Mouse (Mus musculus) midbrain, postnatal 0 days (tissue): ENCODE measurements at regions not wholly inside any gene's neighbourhood (a gene's known extent, or its start where the extent isn't known, plus 50 kb on each side); places are given as distances from the start of the nearest gene placed in this dataset.

Experiments
- ATAC-seq: fragments of 200-750 bp; cut with Nextera tagmentation; 2 replicates; pipeline ENCODE4 v1.8.0; 2017; ENCODE audit warnings: moderate number of reproducible peaks, mild to moderate bottlenecking, moderate TSS enrichment, moderate library complexity; ENCODE audit not compliant: low FRiP score
- DNase-seq: peaks from one replicate; pipeline ENCODE4 v3.0.0-alpha.2; 2015; ENCODE audit warnings: low spot score
- H3K27ac ChIP-seq: fragments of 300-500 bp; sonication (generic); 2 replicates; pipeline ENCODE4 v1.5.1; 2014; ENCODE audit warnings: low read depth, mild to moderate bottlenecking, low read length, mixed read lengths
- H3K27me3 ChIP-seq: fragments of 300-500 bp; sonication (generic); 2 replicates; pipeline ENCODE4 v1.6.1; 2014; ENCODE audit warnings: low read length, control low read depth, mixed read lengths; ENCODE audit not compliant: insufficient read depth
- H3K36me3 ChIP-seq: fragments of 300-500 bp; sonication (generic); 2 replicates; pipeline ENCODE4 v1.6.1; 2014; ENCODE audit warnings: low read length, control low read depth, mixed read lengths; ENCODE audit not compliant: insufficient read depth
- H3K4me1 ChIP-seq: fragments of 300-500 bp; sonication (generic); 2 replicates; pipeline ENCODE4 v1.6.1; 2014; ENCODE audit warnings: mild to moderate bottlenecking, control low read depth, antibody characterized with exemption, low read length, mixed read lengths; ENCODE audit not compliant: insufficient read depth
- H3K4me2 ChIP-seq: fragments of 300-500 bp; sonication (generic); 2 replicates; pipeline ENCODE4 v1.6.1; 2014; ENCODE audit warnings: low read depth, mild to moderate bottlenecking, low read length, mixed read lengths; ENCODE audit not compliant: poor library complexity, severe bottlenecking
- H3K4me3 ChIP-seq: fragments of 300-500 bp; sonication (generic); 2 replicates; pipeline ENCODE4 v1.5.1; 2014; ENCODE audit warnings: low read depth, mild to moderate bottlenecking, low read length, moderate library complexity
- H3K9ac ChIP-seq: fragments of 300-500 bp; sonication (generic); replicated peaks from 2 replicates; pipeline ENCODE4 v1.6.1; 2014; ENCODE audit warnings: mild to moderate bottlenecking, low read length, moderate library complexity, mixed read lengths; ENCODE audit not compliant: poor library complexity, severe bottlenecking
- H3K9me3 ChIP-seq: fragments of 300-500 bp; sonication (generic); 2 replicates; pipeline ENCODE4 v1.6.1; 2016; ENCODE audit warnings: low read length, control low read depth
- CTCF ChIP-seq: IDR thresholded peaks from 2 replicates; pipeline ENCODE4 v1.5.1; 2016; ENCODE audit warnings: antibody characterized with exemption, mild to moderate bottlenecking
- WGBS: fragments of 180-500 bp; shearing (Covaris S2); extraction: QIAGEN DNeasy Blood & Tissue Kit; methylation state at CpG from one replicate; pipeline ENCODE4 v1.1.7; 2014; 5-methylcytosine and 5-hydroxymethylcytosine counted together

GRCm38 (mm10) chr9:113458741-113459154 is 249.3 kb downstream of the Pdcd6ip start:
- no peaks in the 10 kb centered on the region for H3K9me3 ChIP-seq
- no peak overlapping the region for H3K9ac ChIP-seq
- no peak for ATAC-seq
- no peak overlapping the region for H3K4me2 ChIP-seq
- H3K27me3 ChIP-seq = no peaks in the 10 kb centered on the region
- no peak for DNase-seq
- no peak overlapping the region for H3K4me3 ChIP-seq
- no peak for TF ChIP-seq CTCF
- 34% methylated on average over 5 of the region's 5 CpGs for WGBS
- H3K4me1 ChIP-seq = no peaks in the 10 kb centered on the region
- no peaks in the 10 kb centered on the region for H3K36me3 ChIP-seq
- no peak overlapping the region for H3K27ac ChIP-seq

GRCm38 (mm10) chr9:113457169-113457850 is 250.7 kb downstream of the Pdcd6ip start:
- 90% methylated on average over 13 of the region's 13 CpGs for WGBS

GRCm38 (mm10) chr9:113455577-113455976 is 252.5 kb downstream of the Pdcd6ip start:
- WGBS = 91% methylated on average over 5 of the region's 5 CpGs
- H3K4me3 ChIP-seq = no peak overlapping the region
- H3K4me2 ChIP-seq = no peak overlapping the region
- H3K4me1 ChIP-seq = no peaks in the 10 kb centered on the region
- H3K9ac ChIP-seq = no peak overlapping the region
- no peak overlapping the region for H3K27ac ChIP-seq
- ATAC-seq (no peak), DNase-seq (no peak)
- no peaks in the 10 kb centered on the region for H3K9me3 ChIP-seq
- H3K36me3 ChIP-seq = no peaks in the 10 kb centered on the region
- no peaks in the 10 kb centered on the region for H3K27me3 ChIP-seq
- TF ChIP-seq CTCF = no peak

More at GRCm38 (mm10) chr9:113457169-113457850, 250.7 kb downstream of the Pdcd6ip start:
- H3K4me2 ChIP-seq = no peak overlapping the region
- TF ChIP-seq CTCF = no peak
- no peak overlapping the region for H3K27ac ChIP-seq
- H3K36me3 ChIP-seq = no peaks in the 10 kb centered on the region
- no peaks in the 10 kb centered on the region for H3K9me3 ChIP-seq
- DNase-seq (no peak), ATAC-seq (no peak)
- no peak overlapping the region for H3K4me3 ChIP-seq
- no peaks in the 10 kb centered on the region for H3K27me3 ChIP-seq
- H3K4me1 ChIP-seq = no peaks in the 10 kb centered on the region
- no peak overlapping the region for H3K9ac ChIP-seq

- Histone ChIP-seq H3K9ac (no peak overlapping the region), H3K4me3 (no peak overlapping the region), H3K4me1 (no peaks in the 10 kb centered on the region), H3K36me3 (no peaks in the 10 kb centered on the region), H3K4me2 (no peak overlapping the region), H3K9me3 (no peaks in the 10 kb centered on the region), H3K27me3 (no peaks in the 10 kb centered on the region), H3K27ac (no peak overlapping the region)
- ATAC-seq (no peak), DNase-seq (peak; percentile 15)
- 53% methylated on average over 3 of the region's 3 CpGs for WGBS
- TF ChIP-seq CTCF = no peak
These were observed 254.8 kb downstream of the Pdcd6ip start for GRCm38 (mm10) chr9:113453231-113453630.

- DNase-seq (peak; percentile 91), ATAC-seq (no peak)
- Histone ChIP-seq H3K27ac (peak overlapping the region; percentile 9; the same call in 1 of the 2 replicates), H3K9ac (no peak overlapping the region), H3K36me3 (no peaks in the 10 kb centered on the region), H3K4me3 (peak overlapping the region; percentile 22; the same call in 1 of the 2 replicates), H3K9me3 (no peaks in the 10 kb centered on the region), H3K4me2 (peak overlapping the region; percentile 35; the same call in 1 of the 2 replicates), H3K4me1 (0 out of 2 replicates have a peak, but pooled peaks cover 4% of the 10 kb centered on the region), H3K27me3 (no peaks in the 10 kb centered on the region)
- 8% methylated on average over 21 of the region's 21 CpGs for WGBS
- peak; percentile 95 for TF ChIP-seq CTCF
These were observed 266.2 kb downstream of the Pdcd6ip start for GRCm38 (mm10) chr9:113441770-113442411.

GRCm38 (mm10) chr9:113438394-113438793 is 269.7 kb downstream of the Pdcd6ip start:
- H3K9me3 ChIP-seq = no peaks in the 10 kb centered on the region
- no peaks in the 10 kb centered on the region for H3K27me3 ChIP-seq
- H3K4me2 ChIP-seq = no peak overlapping the region
- peak overlapping the region; percentile 12; the same call in 1 of the 2 replicates for H3K27ac ChIP-seq
- no peak overlapping the region for H3K4me3 ChIP-seq
- 48% methylated on average over 7 of the region's 7 CpGs for WGBS
- no peak for TF ChIP-seq CTCF
- ATAC-seq = no peak
- 0 out of 2 replicates have a peak, but pooled peaks cover 4% of the 10 kb centered on the region for H3K4me1 ChIP-seq
- no peak overlapping the region for H3K9ac ChIP-seq
- no peaks in the 10 kb centered on the region for H3K36me3 ChIP-seq
- peak; percentile 60 for DNase-seq
